Mouse (Mus musculus) megakaryocyte-erythroid progenitor cell, adult 5 weeks (primary cell): ENCODE results near the gene Cd93. TPM values are rescaled to one million over a fixed set of nuclear protein-coding genes. Genes with fewer than 3 reads are reported as not detected.

Experiments
- polyA plus RNA-seq: library from polyadenylated mRNA; stranded (reverse); fragments of >175 nt; gene quantifications from 2 replicates; pipeline ENCODE4 v1.2.3, GENCODE M21; 2012

Gene Cd93
- 10.5 and 12.2 TPM in 2 replicates for polyA plus RNA-seq

DNA sequence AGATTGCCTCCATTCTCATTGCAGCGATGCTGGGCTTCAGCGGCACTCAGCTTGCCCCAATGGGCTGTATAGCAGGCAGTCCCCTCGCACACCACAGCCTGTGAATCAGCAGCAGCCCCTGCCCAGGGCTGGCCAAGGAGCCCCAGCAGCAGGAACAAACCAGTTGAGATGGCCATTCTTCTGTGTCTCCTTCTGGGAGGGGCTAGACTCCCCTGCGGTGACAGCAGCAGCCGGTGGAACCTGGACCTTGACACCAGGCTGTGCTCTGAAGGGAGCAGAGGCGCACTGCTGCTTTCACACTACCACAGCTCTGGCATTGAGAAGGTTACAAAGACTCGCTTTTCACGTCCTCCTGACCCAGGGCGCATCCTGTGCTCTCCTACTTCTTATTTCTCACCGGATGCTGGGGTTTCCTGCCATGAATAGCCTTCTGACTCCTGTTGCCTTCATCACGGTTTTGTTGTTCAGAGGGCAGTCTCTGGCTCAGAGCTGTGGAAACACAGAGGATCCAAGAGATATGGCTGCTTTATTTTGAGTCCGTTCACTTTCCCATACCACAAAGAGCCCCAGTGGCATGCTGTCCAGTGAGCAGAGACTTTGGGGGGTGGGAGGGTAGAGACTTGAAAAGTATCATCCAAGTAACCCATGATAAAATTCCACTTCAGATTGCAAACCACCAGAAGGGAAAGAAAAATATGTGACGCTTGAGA lies at the start of gene Cd93:
Gene Cd93 (minus strand): TSS at position 315 of the 710 bp plus-strand sequence.

DNA sequence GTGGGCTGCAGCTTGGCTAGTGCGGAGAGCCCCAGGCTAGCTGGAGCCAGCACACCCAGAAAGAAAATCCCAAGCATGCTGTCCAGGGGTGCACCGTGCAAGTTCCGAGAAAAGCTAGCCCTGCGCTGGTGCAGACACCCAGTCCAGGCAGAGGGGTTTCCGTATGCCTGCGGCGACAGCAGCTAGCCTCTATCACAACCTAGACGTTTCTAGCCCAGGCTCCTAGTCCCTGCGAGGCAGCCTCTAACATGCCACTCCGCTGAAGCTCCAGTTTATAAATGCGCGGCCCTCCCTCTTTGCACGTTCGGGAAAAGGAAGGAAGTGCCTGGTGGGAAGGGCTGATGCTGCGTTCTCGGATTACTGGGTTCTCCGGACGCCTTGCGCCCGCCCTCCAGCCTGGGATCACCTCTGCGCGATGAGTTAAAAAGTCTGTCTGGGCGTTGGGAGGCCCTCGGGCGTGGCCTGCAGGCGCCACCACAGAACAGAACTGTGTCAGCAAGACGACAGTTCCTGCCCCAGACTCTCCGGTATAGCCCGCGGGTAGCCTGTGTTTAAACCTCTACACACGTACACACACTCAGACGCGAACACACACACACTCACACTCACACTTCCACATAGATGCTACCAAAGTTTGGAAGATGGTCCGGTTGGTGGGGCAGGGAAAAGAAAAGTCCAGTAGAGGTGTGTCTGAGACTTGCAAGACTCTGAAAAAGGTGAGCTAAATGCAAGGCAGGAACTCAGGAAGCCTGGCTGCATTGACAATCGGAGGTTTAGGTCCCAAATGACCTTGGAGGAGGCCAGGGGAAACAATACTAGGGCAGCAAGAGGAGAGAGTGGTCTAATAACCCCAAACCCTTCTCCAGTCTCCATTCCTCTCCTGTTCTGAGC lies 35.2 kb downstream of the Cd93 start, which contains the start of gene Thbd:
Gene Thbd (minus strand): TSS at position 319 of the 891 bp plus-strand sequence.

GRCm38 (mm10) chr2:148395131-148396051 lies 48.0 kb downstream of the Cd93 start, which contains the start of gene Sstr4:
TSS of gene Sstr4 (plus strand) at chr2:148395344.

Other genes starting within 250 kb of the Cd93 start
- gene Sstr4, start 48.2 kb downstream of the Cd93 start, polyA plus RNA-seq: 0.08 TPM in 1 of 2 replicates, not detected in the other
- 1.4 and 2.3 TPM in 2 replicates for gene Thbd, start 35.4 kb downstream of the Cd93 start, polyA plus RNA-seq
- gene Nxt1, start 229.0 kb upstream of the Cd93 start, polyA plus RNA-seq: 35.0 and 49.1 TPM in 2 replicates
- 11.8 and 12.8 TPM in 2 replicates for gene Gzf1, start 237.5 kb upstream of the Cd93 start, polyA plus RNA-seq